Mouse (Mus musculus): ENCODE results near the gene 1700029P11Rik.

Gene 1700029P11Rik

GRCm38 (mm10) chr15:82014745-82015391 lies 34.5 kb downstream of the 1700029P11Rik start:
- no peak for DNase-seq (ENCODE audit: low spot score in 2 of 2)

- peak; percentile 46 to 60 for DNase-seq (ENCODE audit: low spot score in 2 of 2)
These were observed 35.2 kb downstream of the 1700029P11Rik start for GRCm38 (mm10) chr15:82015392-82016100.

- DNase-seq (ENCODE audit: low spot score in 2 of 2), result peak; percentile 100
These were observed 35.9 kb downstream of the 1700029P11Rik start for GRCm38 (mm10) chr15:82016101-82016808.

- DNase-seq (ENCODE audit: low spot score in 2 of 2), result no peak
These were observed 36.5 kb downstream of the 1700029P11Rik start for GRCm38 (mm10) chr15:82016830-82017229.

GRCm38 (mm10) chr15:82017461-82017860 lies 37.1 kb downstream of the 1700029P11Rik start:
- no peak for DNase-seq (ENCODE audit: low spot score in 2 of 2)

GRCm38 (mm10) chr15:82019288-82019687 lies 38.9 kb downstream of the 1700029P11Rik start:
- no peak for DNase-seq (ENCODE audit: low spot score in 2 of 2)

- no peak for DNase-seq (ENCODE audit: low spot score in 2 of 2)
These were observed 42.3 kb downstream of the 1700029P11Rik start for GRCm38 (mm10) chr15:82022535-82023088.

- no peak for DNase-seq (ENCODE audit: low spot score in 2 of 2)
These were observed 43.8 kb downstream of the 1700029P11Rik start for GRCm38 (mm10) chr15:82023965-82024635.

GRCm38 (mm10) chr15:82027276-82027675 lies 46.9 kb downstream of the 1700029P11Rik start:
- no peak for DNase-seq (ENCODE audit: low spot score in 2 of 2)

GRCm38 (mm10) chr15:82027726-82028125 lies 47.4 kb downstream of the 1700029P11Rik start:
- peak in 1 of 2 experiments; percentile 35 for DNase-seq (ENCODE audit: low spot score in 2 of 2)
